Mouse (Mus musculus) ES-E14 (cell line): ENCODE measurements around the gene Tmem205.

ENCODE experiments used
- CHD2 ChIP-seq: IDR thresholded peaks from 2 replicates; pipeline ENCODE4 v1.6.1; 2014; ENCODE audit warnings: mild to moderate bottlenecking, low read depth, low read length, inconsistent platforms
- MAFK ChIP-seq: IDR thresholded peaks from 2 replicates; pipeline ENCODE4 v1.6.1; 2014; ENCODE audit warnings: mild to moderate bottlenecking, low read depth, low read length, inconsistent platforms; ENCODE audit not compliant: insufficient read depth
- ZC3H11A ChIP-seq: IDR thresholded peaks from 2 replicates; pipeline ENCODE4 v1.6.1; 2012; ENCODE audit warnings: low read depth, mild to moderate bottlenecking, inconsistent platforms, low read length, borderline replicate concordance

DNA sequence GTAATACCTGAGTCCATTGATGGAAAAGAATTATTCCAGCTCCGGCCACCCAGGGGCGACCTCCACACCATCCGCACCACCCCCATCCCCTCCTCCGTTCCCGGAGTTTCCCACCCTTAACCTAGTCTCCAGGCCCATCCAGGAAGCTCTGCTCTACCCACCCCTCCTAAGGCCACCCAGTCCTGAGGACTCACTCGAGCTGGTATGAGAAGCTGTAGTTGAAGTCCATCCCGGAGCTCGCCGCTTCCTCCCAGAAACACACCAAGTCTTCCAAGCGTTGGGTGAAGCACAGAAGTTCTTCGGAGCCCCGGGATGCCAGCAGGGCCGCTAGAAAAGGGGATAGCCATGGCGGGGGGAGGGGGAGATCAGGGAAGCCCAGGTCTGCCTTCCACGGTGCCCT is 34.7 kb upstream of the Tmem205 start:
- TF ChIP-seq ZC3H11A (no peak), CHD2 (no peak), MAFK (no peak)
